Mouse (Mus musculus): Measurements from ENCODE around the gene Fbxo31. TPM values are rescaled to one million over a fixed set of nuclear protein-coding genes. Genes with fewer than 3 reads are reported as not detected.

Fbxo31 gene
- polyA plus RNA-seq, 1 experiment from 2014 or later, result 16.3 TPM

- no peak for DNase-seq (ENCODE audit: low spot score, missing footprints)
- H3K4me2 ChIP-seq, result no peak overlapping the region
- ATAC-seq (ENCODE audit: low FRiP score), result no peak
- WGBS, result 88% methylated on average over 16 of the region's 16 CpGs
- H3K4me1 ChIP-seq (ENCODE audit: control insufficient read depth, insufficient read depth, low read length), result peaks cover 7% of the 10 kb centered on the region; the same call in 1 of the 2 replicates
- no peak overlapping the region for H3K27ac ChIP-seq (ENCODE audit: low read depth, low read length)
- H3K27me3 ChIP-seq (ENCODE audit: control insufficient read depth, insufficient read depth, low read length), result no peaks in the 10 kb centered on the region
- H3K9me3 ChIP-seq (ENCODE audit: control insufficient read depth, low read length), result no peaks in the 10 kb centered on the region
- H3K4me3 ChIP-seq (ENCODE audit: low read depth, low read length), result no peak overlapping the region
- no peak overlapping the region for H3K9ac ChIP-seq (ENCODE audit: low read length)
- H3K36me3 ChIP-seq (ENCODE audit: control insufficient read depth, insufficient read depth, low read length), result no peaks in the 10 kb centered on the region
Observed at GRCm38 (mm10) chr8:121561636-121562345, 16.8 kb downstream of the Fbxo31 start.

GRCm38 (mm10) chr8:121560432-121561100 lies 18.0 kb downstream of the Fbxo31 start:
- H3K27ac ChIP-seq (ENCODE audit: low read depth, low read length), result no peak overlapping the region
- 92% methylated on average over 7 of the region's 7 CpGs for WGBS
- H3K9me3 ChIP-seq (ENCODE audit: control insufficient read depth, low read length), result no peaks in the 10 kb centered on the region
- H3K4me3 ChIP-seq (ENCODE audit: low read depth, low read length), result no peak overlapping the region
- peaks cover 7% of the 10 kb centered on the region; the same call in 1 of the 2 replicates for H3K4me1 ChIP-seq (ENCODE audit: control insufficient read depth, insufficient read depth, low read length)
- no peak for ATAC-seq (ENCODE audit: low FRiP score)
- no peak overlapping the region for H3K4me2 ChIP-seq
- no peaks in the 10 kb centered on the region for H3K27me3 ChIP-seq (ENCODE audit: control insufficient read depth, insufficient read depth, low read length)
- DNase-seq (ENCODE audit: low spot score, missing footprints), result no peak
- H3K36me3 ChIP-seq (ENCODE audit: control insufficient read depth, insufficient read depth, low read length), result no peaks in the 10 kb centered on the region
- H3K9ac ChIP-seq (ENCODE audit: low read length), result no peak overlapping the region

- H3K4me3 ChIP-seq (ENCODE audit: low read depth, low read length), result no peak overlapping the region
- no peak for ATAC-seq (ENCODE audit: low FRiP score)
- 92% methylated on average over 12 of the region's 12 CpGs for WGBS
- H3K36me3 ChIP-seq (ENCODE audit: control insufficient read depth, insufficient read depth, low read length), result no peaks in the 10 kb centered on the region
- no peaks in the 10 kb centered on the region for H3K9me3 ChIP-seq (ENCODE audit: control insufficient read depth, low read length)
- H3K27ac ChIP-seq (ENCODE audit: low read depth, low read length), result no peak overlapping the region
- H3K27me3 ChIP-seq (ENCODE audit: control insufficient read depth, insufficient read depth, low read length), result no peaks in the 10 kb centered on the region
- peaks cover 7% of the 10 kb centered on the region; the same call in 1 of the 2 replicates for H3K4me1 ChIP-seq (ENCODE audit: control insufficient read depth, insufficient read depth, low read length)
- H3K9ac ChIP-seq (ENCODE audit: low read length), result no peak overlapping the region
- DNase-seq (ENCODE audit: low spot score, missing footprints), result no peak
- no peak overlapping the region for H3K4me2 ChIP-seq
Observed at GRCm38 (mm10) chr8:121559801-121560200, 18.8 kb downstream of the Fbxo31 start.

- no peaks in the 10 kb centered on the region for H3K27me3 ChIP-seq (ENCODE audit: control insufficient read depth, insufficient read depth, low read length)
- peaks cover 9% of the 10 kb centered on the region for H3K36me3 ChIP-seq (ENCODE audit: control insufficient read depth, insufficient read depth, low read length)
- no peak overlapping the region for H3K9ac ChIP-seq (ENCODE audit: low read length)
- no peaks in the 10 kb centered on the region for H3K9me3 ChIP-seq (ENCODE audit: control insufficient read depth, low read length)
- H3K4me1 ChIP-seq (ENCODE audit: control insufficient read depth, insufficient read depth, low read length), result no peaks in the 10 kb centered on the region
- H3K4me3 ChIP-seq (ENCODE audit: low read depth, low read length), result no peak overlapping the region
- H3K4me2 ChIP-seq, result no peak overlapping the region
- ATAC-seq (ENCODE audit: low FRiP score), result no peak
- peak; percentile 31 for DNase-seq (ENCODE audit: low spot score, missing footprints)
- WGBS, result 91% methylated on average over 16 of the region's 16 CpGs
- H3K27ac ChIP-seq (ENCODE audit: low read depth, low read length), result no peak overlapping the region
Observed at GRCm38 (mm10) chr8:121558538-121558937, 20.1 kb downstream of the Fbxo31 start.

- 91% methylated on average over 11 of the region's 11 CpGs for WGBS
- Histone ChIP-seq H3K4me1 (ENCODE audit: control insufficient read depth, insufficient read depth, low read length) (no peaks in the 10 kb centered on the region), H3K4me3 (ENCODE audit: low read depth, low read length) (no peak overlapping the region), H3K9me3 (ENCODE audit: control insufficient read depth, low read length) (no peaks in the 10 kb centered on the region), H3K4me2 (no peak overlapping the region), H3K27ac (ENCODE audit: low read depth, low read length) (no peak overlapping the region), H3K9ac (ENCODE audit: low read length) (no peak overlapping the region), H3K27me3 (ENCODE audit: control insufficient read depth, insufficient read depth, low read length) (no peaks in the 10 kb centered on the region), H3K36me3 (ENCODE audit: control insufficient read depth, insufficient read depth, low read length) (peaks cover 11% of the 10 kb centered on the region)
- no peak for ATAC-seq (ENCODE audit: low FRiP score)
- peak; percentile 49 for DNase-seq (ENCODE audit: low spot score, missing footprints)
Observed at GRCm38 (mm10) chr8:121557746-121558145, 20.9 kb downstream of the Fbxo31 start.

GRCm38 (mm10) chr8:121553831-121554475 lies 24.7 kb downstream of the Fbxo31 start:
- ATAC-seq (ENCODE audit: low FRiP score) (no peak), DNase-seq (ENCODE audit: low spot score, missing footprints) (no peak)
- 90% methylated on average over 32 of the region's 32 CpGs for WGBS
- no peak overlapping the region for H3K4me3 ChIP-seq (ENCODE audit: low read depth, low read length)
- no peak overlapping the region for H3K4me2 ChIP-seq
- H3K36me3 ChIP-seq (ENCODE audit: control insufficient read depth, insufficient read depth, low read length), result peaks cover 11% of the 10 kb centered on the region
- no peaks in the 10 kb centered on the region for H3K27me3 ChIP-seq (ENCODE audit: control insufficient read depth, insufficient read depth, low read length)
- H3K9ac ChIP-seq (ENCODE audit: low read length), result no peak overlapping the region
- H3K27ac ChIP-seq (ENCODE audit: low read depth, low read length), result no peak overlapping the region
- H3K4me1 ChIP-seq (ENCODE audit: control insufficient read depth, insufficient read depth, low read length), result no peaks in the 10 kb centered on the region
- no peaks in the 10 kb centered on the region for H3K9me3 ChIP-seq (ENCODE audit: control insufficient read depth, low read length)

GRCm38 (mm10) chr8:121552506-121552905 lies 26.1 kb downstream of the Fbxo31 start:
- no peak overlapping the region for H3K9ac ChIP-seq (ENCODE audit: low read length)
- no peaks in the 10 kb centered on the region for H3K4me1 ChIP-seq (ENCODE audit: control insufficient read depth, insufficient read depth, low read length)
- no peaks in the 10 kb centered on the region; the same call in 1 of the 2 replicates for H3K27me3 ChIP-seq (ENCODE audit: control insufficient read depth, insufficient read depth, low read length)
- H3K9me3 ChIP-seq (ENCODE audit: control insufficient read depth, low read length), result no peaks in the 10 kb centered on the region
- H3K36me3 ChIP-seq (ENCODE audit: control insufficient read depth, insufficient read depth, low read length), result peaks cover 11% of the 10 kb centered on the region
- no peak overlapping the region for H3K4me3 ChIP-seq (ENCODE audit: low read depth, low read length)
- H3K27ac ChIP-seq (ENCODE audit: low read depth, low read length), result no peak overlapping the region
- no peak overlapping the region for H3K4me2 ChIP-seq
- 90% methylated on average over 9 of the region's 9 CpGs for WGBS
- no peak for ATAC-seq (ENCODE audit: low FRiP score)
- DNase-seq (ENCODE audit: low spot score, missing footprints), result no peak

GRCm38 (mm10) chr8:121551065-121551985 lies 27.3 kb downstream of the Fbxo31 start:
- no peak for ATAC-seq (ENCODE audit: low FRiP score)

More at GRCm38 (mm10) chr8:121551065-121551985, 27.3 kb downstream of the Fbxo31 start:
- Histone ChIP-seq H3K27ac (ENCODE audit: low read depth, low read length) (no peak overlapping the region), H3K4me1 (ENCODE audit: control insufficient read depth, insufficient read depth, low read length) (no peaks in the 10 kb centered on the region), H3K9ac (ENCODE audit: low read length) (no peak overlapping the region), H3K36me3 (ENCODE audit: control insufficient read depth, insufficient read depth, low read length) (peaks cover 11% of the 10 kb centered on the region), H3K4me3 (ENCODE audit: low read depth, low read length) (no peak overlapping the region), H3K4me2 (no peak overlapping the region), H3K9me3 (ENCODE audit: control insufficient read depth, low read length) (no peaks in the 10 kb centered on the region), H3K27me3 (ENCODE audit: control insufficient read depth, insufficient read depth, low read length) (no peaks in the 10 kb centered on the region; the same call in 1 of the 2 replicates)
- WGBS, result 70% methylated on average over 24 of the region's 24 CpGs
- peak; percentile 72 for DNase-seq (ENCODE audit: low spot score, missing footprints)

All from midbrain, embryonic 11.5 days (tissue).